Mouse (Mus musculus) CD4-positive helper T cell, adult 2 months (primary cell): Measurements from ENCODE around the gene Kiss1r.
A peak's percentile ranks its signal among the peaks of the same experiment; 100 is the strongest.

Source experiments
- DNase-seq: peaks from one replicate; pipeline ENCODE4 v3.0.0-alpha.2; 2012; ENCODE audit warnings: low read depth, missing footprints, low spot score

The Kiss1r gene

GRCm38 (mm10) chr10:79924998-79925784 is 8.4 kb downstream of the Kiss1r start:
- DNase-seq: peak; percentile 92

GRCm38 (mm10) chr10:79925785-79926490 is 9.2 kb downstream of the Kiss1r start:
- DNase-seq: peak; percentile 71

GRCm38 (mm10) chr10:79926491-79927323 is 9.9 kb downstream of the Kiss1r start, which contains the start of gene Arid3a:
TSS of gene Arid3a (plus strand) at chr10:79927043.
- peak; percentile 98 for DNase-seq

GRCm38 (mm10) chr10:79927324-79928029 is 10.7 kb downstream of the Kiss1r start:
- peak; percentile 70 for DNase-seq

GRCm38 (mm10) chr10:79928030-79928694 is 11.4 kb downstream of the Kiss1r start:
- peak; percentile 58 for DNase-seq

GRCm38 (mm10) chr10:79928907-79929701 is 12.3 kb downstream of the Kiss1r start:
- DNase-seq: no peak

- no peak for DNase-seq
Observed at GRCm38 (mm10) chr10:79929967-79930825, 13.4 kb downstream of the Kiss1r start.

GRCm38 (mm10) chr10:79930826-79931186 is 14.0 kb downstream of the Kiss1r start:
- no peak for DNase-seq

- no peak for DNase-seq
Observed at GRCm38 (mm10) chr10:79931797-79932196, 15.0 kb downstream of the Kiss1r start.

GRCm38 (mm10) chr10:79932736-79933135 is 16.0 kb downstream of the Kiss1r start:
- no peak for DNase-seq

- no peak for DNase-seq
Observed at GRCm38 (mm10) chr10:79933145-79933679, 16.4 kb downstream of the Kiss1r start.

GRCm38 (mm10) chr10:79933861-79934260 is 17.1 kb downstream of the Kiss1r start:
- DNase-seq: no peak

GRCm38 (mm10) chr10:79934272-79934721 is 17.5 kb downstream of the Kiss1r start:
- no peak for DNase-seq

GRCm38 (mm10) chr10:79934794-79935569 is 18.2 kb downstream of the Kiss1r start:
- no peak for DNase-seq

GRCm38 (mm10) chr10:79936284-79936910 is 19.6 kb downstream of the Kiss1r start:
- DNase-seq: no peak

GRCm38 (mm10) chr10:79936911-79937441 is 20.2 kb downstream of the Kiss1r start:
- peak; percentile 93 for DNase-seq
